Mouse (Mus musculus): ENCODE data around the gene Kbtbd4.

DNA sequence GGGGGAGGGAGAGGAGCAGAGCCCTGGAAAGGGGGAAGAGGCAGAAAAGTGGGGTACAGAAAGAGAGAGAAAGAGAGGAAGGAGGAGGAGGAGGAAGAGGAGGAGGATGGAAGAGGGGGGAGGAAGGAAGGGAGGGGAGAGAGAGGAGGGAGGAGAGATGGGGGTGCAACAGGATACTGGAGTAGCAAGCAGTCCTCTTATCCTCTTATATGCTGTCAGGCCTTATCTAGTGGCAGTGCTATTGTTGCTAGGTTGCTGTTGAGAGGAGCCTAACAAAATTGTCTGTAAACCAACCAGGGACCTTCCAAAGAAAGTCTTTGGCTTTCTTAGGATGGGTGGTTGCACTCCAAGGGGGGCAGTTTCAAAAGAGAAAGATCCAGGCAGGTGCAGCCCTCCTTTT lies 25.1 kb upstream of the Kbtbd4 start:
- TF ChIP-seq CTCF (IDR thresholded peaks at IDR 0.05; ENCODE audit: extremely low read depth, insufficient read depth, insufficient read length, insufficient replicate concordance), result no peak
- no peak for TF ChIP-seq POLR2A (IDR thresholded peaks at IDR 0.05; ENCODE audit: low read depth, low read length)
